Mouse (Mus musculus): ENCODE results near the gene Pcsk2. TPM values are rescaled to one million over a fixed set of nuclear protein-coding genes. Genes with fewer than 3 reads are reported as not detected.

The Pcsk2 gene
- polyA plus RNA-seq, 1 experiment = not detected

- H3K9me3 ChIP-seq = no peaks in the 10 kb centered on the region
- no peak overlapping the region for H3K4me3 ChIP-seq (replicated peaks)
- TF ChIP-seq GATA1 (IDR thresholded peaks at IDR 0.05; ENCODE audit: borderline replicate concordance, low read length) (no peak), FLI1 (IDR thresholded peaks at IDR 0.05; ENCODE audit: low read length) (no peak)
- H3K27me3 ChIP-seq (replicated peaks) = no peaks in the 10 kb centered on the region
- no peaks in the 10 kb centered on the region for H3K4me1 ChIP-seq
- H3K36me3 ChIP-seq (replicated peaks; ENCODE audit: low read length) = no peaks in the 10 kb centered on the region
Measured at GRCm38 (mm10) chr2:143743081-143743480, 197.1 kb downstream of the Pcsk2 start.

DNA sequence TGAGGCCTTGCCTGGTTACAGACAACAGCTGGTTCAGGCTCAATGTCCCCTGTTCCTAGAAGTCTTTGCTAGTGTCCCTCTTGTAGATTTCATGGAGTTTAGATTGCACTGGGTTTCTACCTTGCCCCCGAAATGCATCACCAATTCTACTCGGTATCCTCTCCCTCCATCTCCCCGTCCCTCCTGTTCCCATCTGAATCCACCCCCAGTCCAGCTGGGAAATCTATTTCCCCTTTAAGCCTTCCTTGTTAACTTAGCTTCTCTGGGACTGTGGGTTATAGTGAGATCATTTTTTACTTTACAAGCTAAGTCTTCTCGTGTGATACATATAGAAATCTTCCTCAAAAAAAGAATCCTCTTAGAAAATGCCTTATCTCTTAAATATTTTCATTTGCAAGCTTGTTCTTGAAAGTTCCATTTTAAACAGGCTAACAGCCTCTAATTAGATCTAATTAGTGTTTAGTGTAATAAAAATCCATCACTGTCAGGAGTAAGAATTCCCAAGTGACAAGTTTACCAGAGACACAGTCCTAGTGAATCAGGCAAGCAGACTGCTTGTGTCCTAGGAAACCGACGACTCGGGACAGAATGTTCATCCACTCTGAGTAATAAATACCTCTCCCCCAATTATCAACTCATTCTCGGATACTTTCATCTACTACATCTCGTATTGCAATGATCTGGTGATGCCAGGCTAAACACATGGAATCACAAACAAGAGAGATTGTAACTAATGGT is 206.3 kb downstream of the Pcsk2 start:
- Histone ChIP-seq H3K27me3 (replicated peaks) (no peaks in the 10 kb centered on the region), H3K9me3 (no peaks in the 10 kb centered on the region), H3K4me1 (no peaks in the 10 kb centered on the region), H3K4me3 (replicated peaks) (no peak overlapping the region), H3K36me3 (replicated peaks; ENCODE audit: low read length) (no peaks in the 10 kb centered on the region)
- TF ChIP-seq FLI1 (IDR thresholded peaks at IDR 0.05; ENCODE audit: low read length) (no peak), GATA1 (IDR thresholded peaks at IDR 0.05; ENCODE audit: borderline replicate concordance, low read length) (no peak)

DNA sequence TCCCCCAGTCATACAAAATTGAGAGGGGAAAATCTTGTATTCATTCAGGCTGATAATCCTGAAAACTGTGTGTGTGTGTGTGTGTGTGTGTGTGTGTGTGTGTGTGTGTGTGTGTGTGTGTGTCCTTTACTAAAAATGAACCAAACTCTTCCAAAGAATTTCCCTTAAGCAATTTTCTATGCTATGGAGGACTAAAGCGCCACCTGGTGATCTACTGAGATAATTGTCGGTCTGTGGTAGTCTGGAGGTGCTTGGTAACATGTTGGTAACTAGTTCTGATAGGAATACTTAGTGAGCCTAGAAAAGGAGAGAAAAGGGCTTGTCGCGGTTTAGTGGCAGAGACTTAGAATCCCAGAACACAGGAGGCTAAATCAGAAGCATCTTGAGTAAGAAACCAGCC is 230.5 kb downstream of the Pcsk2 start:
- no peaks in the 10 kb centered on the region for H3K27me3 ChIP-seq (replicated peaks)
- H3K36me3 ChIP-seq (replicated peaks; ENCODE audit: low read length) = no peaks in the 10 kb centered on the region
- H3K4me1 ChIP-seq = no peaks in the 10 kb centered on the region
- TF ChIP-seq FLI1 (IDR thresholded peaks at IDR 0.05; ENCODE audit: low read length) = no peak
- TF ChIP-seq GATA1 (IDR thresholded peaks at IDR 0.05; ENCODE audit: borderline replicate concordance, low read length) = no peak
- H3K4me3 ChIP-seq (replicated peaks) = no peak overlapping the region
- peaks cover 8% of the 10 kb centered on the region for H3K9me3 ChIP-seq

GRCm38 (mm10) chr2:143780310-143780709 is 234.4 kb downstream of the Pcsk2 start:
- Histone ChIP-seq H3K4me1 (no peaks in the 10 kb centered on the region), H3K4me3 (replicated peaks) (no peak overlapping the region), H3K27me3 (replicated peaks) (no peaks in the 10 kb centered on the region), H3K9me3 (no peaks in the 10 kb centered on the region), H3K36me3 (replicated peaks; ENCODE audit: low read length) (no peaks in the 10 kb centered on the region)
- no peak for TF ChIP-seq GATA1 (IDR thresholded peaks at IDR 0.05; ENCODE audit: borderline replicate concordance, low read length)
- no peak for TF ChIP-seq FLI1 (IDR thresholded peaks at IDR 0.05; ENCODE audit: low read length)

DNA sequence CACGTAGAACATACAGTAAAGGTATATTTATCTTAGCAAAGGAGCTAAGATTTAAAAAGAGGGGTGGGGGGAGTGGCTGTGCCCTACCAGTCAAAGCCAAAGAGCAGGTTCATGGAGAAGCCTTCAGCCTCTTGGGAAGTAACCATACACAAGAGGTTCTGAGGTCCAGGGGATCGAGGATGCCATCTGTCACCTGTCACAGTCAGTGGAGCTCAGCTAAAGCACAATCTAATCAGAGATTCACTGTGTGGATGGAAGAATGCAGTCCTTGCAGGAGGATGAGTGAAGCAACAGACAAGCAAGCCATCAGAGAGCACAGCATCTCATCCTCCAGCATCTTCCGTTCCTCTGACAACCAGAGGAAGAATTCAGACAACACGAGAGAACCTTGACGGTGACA is 244.0 kb downstream of the Pcsk2 start:
- H3K27me3 ChIP-seq (replicated peaks) = peaks cover 9% of the 10 kb centered on the region

DNA sequence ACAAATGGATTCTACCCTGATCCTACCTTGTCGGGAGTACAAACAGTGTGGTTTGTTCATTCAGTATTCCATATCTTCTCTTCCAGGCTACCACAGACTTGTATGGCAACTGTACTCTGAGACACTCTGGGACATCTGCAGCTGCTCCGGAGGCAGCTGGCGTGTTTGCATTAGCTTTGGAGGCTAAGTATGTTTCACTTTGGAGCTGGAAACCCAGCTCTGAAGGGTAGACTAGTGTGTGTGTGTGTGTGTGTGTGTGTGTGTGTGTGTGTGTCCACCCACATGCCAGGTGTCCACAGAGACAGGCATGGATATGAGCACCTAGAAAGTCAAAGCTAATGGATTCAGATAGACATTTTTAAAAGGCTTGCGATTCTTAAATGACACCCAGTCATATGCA is 249.9 kb downstream of the Pcsk2 start:
- H3K27me3 ChIP-seq (replicated peaks) = peaks cover 3% of the 10 kb centered on the region
- TF ChIP-seq FLI1 (IDR thresholded peaks at IDR 0.05; ENCODE audit: low read length) (no peak), GATA1 (IDR thresholded peaks at IDR 0.05; ENCODE audit: borderline replicate concordance, low read length) (no peak)
- no peaks in the 10 kb centered on the region for H3K9me3 ChIP-seq
- no peaks in the 10 kb centered on the region for H3K4me1 ChIP-seq
- no peak overlapping the region for H3K4me3 ChIP-seq (replicated peaks)
- no peaks in the 10 kb centered on the region for H3K36me3 ChIP-seq (replicated peaks; ENCODE audit: low read length)

More for the DNA sequence above, 244.0 kb downstream of the Pcsk2 start:
- H3K9me3 ChIP-seq = no peaks in the 10 kb centered on the region
- no peaks in the 10 kb centered on the region for H3K36me3 ChIP-seq (replicated peaks; ENCODE audit: low read length)
- H3K4me3 ChIP-seq (replicated peaks) = no peak overlapping the region
- TF ChIP-seq FLI1 (IDR thresholded peaks at IDR 0.05; ENCODE audit: low read length) (no peak), GATA1 (IDR thresholded peaks at IDR 0.05; ENCODE audit: borderline replicate concordance, low read length) (no peak)
- H3K4me1 ChIP-seq = no peaks in the 10 kb centered on the region

DNA sequence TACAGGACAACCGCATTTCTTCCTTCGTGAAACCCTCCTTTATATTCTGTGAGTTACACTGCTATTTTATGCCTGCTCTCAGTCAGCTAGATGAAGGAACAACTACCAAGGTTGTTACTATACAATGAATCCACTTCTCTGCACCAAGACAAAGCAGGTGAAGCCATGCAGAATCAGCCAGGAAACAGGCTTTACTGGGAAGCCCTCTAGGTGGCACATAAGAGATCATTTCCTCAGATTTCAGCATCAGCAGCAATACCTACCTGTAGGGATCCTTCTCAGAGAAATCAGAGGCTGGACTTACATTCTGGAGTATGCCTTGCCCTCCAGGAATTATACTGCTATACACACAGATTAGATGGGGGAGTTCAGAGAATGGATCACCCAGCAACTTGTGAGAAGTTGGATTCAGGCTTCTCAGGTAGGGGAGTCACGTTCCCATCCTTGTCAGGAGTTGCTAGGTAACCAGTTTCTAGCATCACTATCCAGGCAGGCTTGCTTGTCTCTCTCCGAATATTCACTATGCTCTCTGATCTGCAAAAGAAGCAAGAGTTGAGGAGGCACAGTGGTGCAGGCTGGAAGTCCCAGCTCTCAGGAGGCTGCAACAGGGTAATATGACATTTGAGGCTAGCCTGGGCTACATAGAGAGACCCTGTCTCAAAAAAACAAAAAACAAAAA is 250.5 kb downstream of the Pcsk2 start:
- no peaks in the 10 kb centered on the region for H3K4me1 ChIP-seq
- TF ChIP-seq GATA1 (IDR thresholded peaks at IDR 0.05; ENCODE audit: borderline replicate concordance, low read length) = no peak
- TF ChIP-seq FLI1 (IDR thresholded peaks at IDR 0.05; ENCODE audit: low read length) = no peak

GRCm38 (mm10) chr2:143801097-143801496 is 255.1 kb downstream of the Pcsk2 start:
- TF ChIP-seq FLI1 (IDR thresholded peaks at IDR 0.05; ENCODE audit: low read length) (no peak), GATA1 (IDR thresholded peaks at IDR 0.05; ENCODE audit: borderline replicate concordance, low read length) (no peak)
- Histone ChIP-seq H3K36me3 (replicated peaks; ENCODE audit: low read length) (no peaks in the 10 kb centered on the region), H3K4me1 (no peaks in the 10 kb centered on the region), H3K27me3 (replicated peaks) (peaks cover 4% of the 10 kb centered on the region), H3K9me3 (no peaks in the 10 kb centered on the region), H3K4me3 (replicated peaks) (no peak overlapping the region)

More for the DNA sequence above, 250.5 kb downstream of the Pcsk2 start:
- Histone ChIP-seq H3K4me3 (replicated peaks) (no peak overlapping the region), H3K36me3 (replicated peaks; ENCODE audit: low read length) (no peaks in the 10 kb centered on the region), H3K9me3 (no peaks in the 10 kb centered on the region), H3K27me3 (replicated peaks) (peaks cover 3% of the 10 kb centered on the region)

DNA sequence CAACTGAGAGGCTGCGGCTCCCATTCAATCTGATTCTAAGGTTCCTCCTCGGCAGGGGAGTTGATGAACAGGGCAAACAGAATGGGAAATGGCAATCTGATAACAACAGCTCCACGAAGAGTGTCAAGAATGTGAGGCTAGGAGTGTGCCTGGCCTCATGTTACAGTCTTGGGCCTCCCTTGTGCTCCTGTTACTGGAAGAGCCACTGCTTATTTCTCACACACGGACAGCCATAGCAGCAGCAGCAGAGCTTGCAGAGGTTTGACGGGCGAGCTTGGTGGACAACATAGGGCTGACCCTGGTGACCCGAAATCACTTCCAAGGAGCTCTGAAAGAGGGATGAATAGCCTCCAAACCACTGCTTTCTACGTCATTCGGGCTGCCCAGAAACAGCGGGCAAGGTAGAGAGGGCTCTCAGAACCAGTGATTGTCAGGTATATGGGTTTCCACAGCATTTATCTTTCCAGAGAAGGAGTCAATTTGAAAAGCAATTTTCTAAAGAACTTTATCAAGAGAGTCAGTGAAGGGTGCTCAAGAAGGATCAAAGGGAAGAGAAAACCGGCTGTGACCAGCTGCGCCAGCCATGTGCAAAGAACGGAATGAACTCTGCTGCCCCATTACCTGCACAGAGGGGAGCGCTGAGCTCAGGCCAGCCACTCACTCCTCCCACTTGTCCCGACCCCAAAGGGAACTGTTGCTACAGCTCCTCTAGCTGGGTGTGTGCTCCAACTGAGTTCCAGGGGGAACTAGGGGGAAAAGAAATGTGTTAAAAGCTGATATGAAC is 260.4 kb downstream of the Pcsk2 start:
- no peaks in the 10 kb centered on the region for H3K4me1 ChIP-seq
- no peaks in the 10 kb centered on the region for H3K9me3 ChIP-seq
- H3K36me3 ChIP-seq (replicated peaks; ENCODE audit: low read length) = no peaks in the 10 kb centered on the region
- peaks cover 7% of the 10 kb centered on the region for H3K27me3 ChIP-seq (replicated peaks)
- TF ChIP-seq GATA1 (IDR thresholded peaks at IDR 0.05; ENCODE audit: borderline replicate concordance, low read length) (no peak), FLI1 (IDR thresholded peaks at IDR 0.05; ENCODE audit: low read length) (no peak)
- no peak overlapping the region for H3K4me3 ChIP-seq (replicated peaks)

Data from megakaryocyte, embryonic 14.5 days (primary cell).